Mouse (Mus musculus): ENCODE measurements around the gene Micu1.
"Not testable (repeated sequence)": the region's sequence is repeated elsewhere in the genome, so short reads cannot be mapped to it uniquely, and the experiment has no call there.

The Micu1 gene

GRCm38 (mm10) chr10:59848079-59848877, 146.0 kb downstream of the Micu1 start:
- no peak for DNase-seq (ENCODE audit: low read depth, low spot score)

- DNase-seq (ENCODE audit: low read depth, low spot score) = no peak
These were observed 146.7 kb downstream of the Micu1 start for GRCm38 (mm10) chr10:59848953-59849352.

- DNase-seq (ENCODE audit: low read depth, low spot score) = no peak
These were observed 147.1 kb downstream of the Micu1 start for GRCm38 (mm10) chr10:59849371-59849770.

GRCm38 (mm10) chr10:59857157-59857556, 154.9 kb downstream of the Micu1 start:
- no peak for DNase-seq (ENCODE audit: low read depth, low spot score)

- no peak for DNase-seq (ENCODE audit: low read depth, low spot score)
These were observed 158.4 kb downstream of the Micu1 start for GRCm38 (mm10) chr10:59860684-59861083.

- no peak for DNase-seq (ENCODE audit: low read depth, low spot score)
These were observed 158.9 kb downstream of the Micu1 start for GRCm38 (mm10) chr10:59861201-59861600.

GRCm38 (mm10) chr10:59862816-59863440, 160.7 kb downstream of the Micu1 start:
- DNase-seq (ENCODE audit: low read depth, low spot score) = no peak

- no peak for DNase-seq (ENCODE audit: low read depth, low spot score)
These were observed 161.3 kb downstream of the Micu1 start for GRCm38 (mm10) chr10:59863620-59864019.

GRCm38 (mm10) chr10:59864232-59864875, 162.1 kb downstream of the Micu1 start:
- no peak for DNase-seq (ENCODE audit: low read depth, low spot score)

- DNase-seq (ENCODE audit: low read depth, low spot score) = peak; percentile 89
These were observed 162.8 kb downstream of the Micu1 start for GRCm38 (mm10) chr10:59864884-59865726.

GRCm38 (mm10) chr10:59868266-59868665, 166.0 kb downstream of the Micu1 start:
- DNase-seq (ENCODE audit: low read depth, low spot score) = no peak

GRCm38 (mm10) chr10:59870038-59870437, 167.8 kb downstream of the Micu1 start:
- no peak for DNase-seq (ENCODE audit: low read depth, low spot score)

GRCm38 (mm10) chr10:59872651-59873050, 170.4 kb downstream of the Micu1 start:
- not testable (repeated sequence) for DNase-seq (ENCODE audit: low read depth, low spot score)

GRCm38 (mm10) chr10:59873206-59873605, 170.9 kb downstream of the Micu1 start:
- no peak for DNase-seq (ENCODE audit: low read depth, low spot score)

- no peak for DNase-seq (ENCODE audit: low read depth, low spot score)
These were observed 171.3 kb downstream of the Micu1 start for GRCm38 (mm10) chr10:59873613-59874012.

- no peak for DNase-seq (ENCODE audit: low read depth, low spot score)
These were observed 173.1 kb downstream of the Micu1 start for GRCm38 (mm10) chr10:59875396-59875795.

- not testable (repeated sequence) for DNase-seq (ENCODE audit: low read depth, low spot score)
These were observed 174.4 kb downstream of the Micu1 start for GRCm38 (mm10) chr10:59876698-59877097.

GRCm38 (mm10) chr10:59877421-59878117, 175.3 kb downstream of the Micu1 start:
- DNase-seq (ENCODE audit: low read depth, low spot score) = no peak

- no peak for DNase-seq (ENCODE audit: low read depth, low spot score)
These were observed 176.5 kb downstream of the Micu1 start for GRCm38 (mm10) chr10:59878823-59879222.

GRCm38 (mm10) chr10:59879255-59880028, 177.2 kb downstream of the Micu1 start, which contains the start of gene Dnajb12:
TSS of gene Dnajb12 (plus strand) at chr10:59879556.
- peak; percentile 97 for DNase-seq (ENCODE audit: low read depth, low spot score)

Data from mesoderm, embryonic 11.5 days (tissue).